Mouse (Mus musculus) erythroblast, embryonic 14.5 days (primary cell): Measurements from ENCODE around the gene Sec13.

Source experiments
- GATA1 ChIP-seq: IDR thresholded peaks from 2 replicates; pipeline ENCODE4 v1.6.1; 2012; ENCODE audit warnings: low read length, inconsistent platforms, mixed read lengths
- TAL1 ChIP-seq: IDR thresholded peaks from 3 replicates; pipeline ENCODE4 v1.6.1; 2012; ENCODE audit warnings: low read length, inconsistent platforms, mixed read lengths

- no peak for TF ChIP-seq GATA1
- TF ChIP-seq TAL1: no peak
Measured at GRCm38 (mm10) chr6:113761644-113762043, 21.1 kb upstream of the Sec13 start.
